Mouse (Mus musculus): Measurements from ENCODE around the gene Ftsj3.

GRCm38 (mm10) chr11:106274374-106274773 is 18.5 kb upstream of the Ftsj3 start:
- no peak for TF ChIP-seq GATA1 (IDR thresholded peaks at IDR 0.05; ENCODE audit: borderline replicate concordance, low read length)
- no peak for TF ChIP-seq POLR2AphosphoS5 (IDR thresholded peaks at IDR 0.05; ENCODE audit: insufficient replicate concordance, low read depth, low read length)
- no peak for TF ChIP-seq CTCF (IDR thresholded peaks at IDR 0.05; ENCODE audit: low read depth, low read length)
- no peak for TF ChIP-seq TAL1 (conservative IDR thresholded peaks at IDR 0.05; ENCODE audit: low read depth, low read length)
